Mouse (Mus musculus): ENCODE results near the gene Adgrf1. TPM values are rescaled to one million over a fixed set of nuclear protein-coding genes. Genes with fewer than 3 reads are reported as not detected.

Gene Adgrf1
- polyA plus RNA-seq, 1 experiment, result not detected

DNA sequence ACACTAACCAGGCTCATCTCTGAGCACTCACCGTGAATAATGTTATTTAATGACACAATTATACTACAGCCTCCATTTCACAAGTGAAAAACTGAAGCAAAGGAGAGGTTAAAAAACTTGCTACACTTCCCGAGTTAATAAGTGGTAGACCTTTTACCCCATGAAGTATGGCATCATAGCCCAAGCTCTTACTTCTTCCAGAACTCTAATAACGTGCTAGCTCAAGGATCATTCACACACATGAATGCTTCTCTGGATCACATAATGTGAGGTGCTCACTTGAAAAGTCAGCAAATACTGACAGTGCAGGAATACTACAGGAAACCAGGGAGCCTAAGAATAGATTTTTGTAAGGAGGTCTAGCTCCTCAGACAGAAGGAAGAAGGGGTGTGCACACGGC, 102.5 kb downstream of the Adgrf1 start:
- H3K4me1 ChIP-seq (ENCODE audit: control insufficient read depth, insufficient read depth, low read length), result no peaks in the 10 kb centered on the region
- H3K4me3 ChIP-seq (ENCODE audit: low read depth, low read length), result no peak overlapping the region
- no peaks in the 10 kb centered on the region for H3K36me3 ChIP-seq (ENCODE audit: control insufficient read depth, insufficient read depth, low read length, poor library complexity, severe bottlenecking)
- H3K27me3 ChIP-seq (ENCODE audit: control insufficient read depth, insufficient read depth, low read length, poor library complexity, severe bottlenecking), result no peaks in the 10 kb centered on the region
- H3K9me3 ChIP-seq (replicated peaks; ENCODE audit: control insufficient read depth, insufficient read depth, low read length, poor library complexity, severe bottlenecking), result no peaks in the 10 kb centered on the region
- H3K9ac ChIP-seq (ENCODE audit: low read depth, poor library complexity, severe bottlenecking), result no peak overlapping the region
- TF ChIP-seq EP300 (IDR thresholded peaks at IDR 0.05; ENCODE audit: insufficient read depth, low read depth, low read length) (no peak), POLR2A (IDR thresholded peaks at IDR 0.05; ENCODE audit: insufficient read depth, low read length) (no peak), CTCF (IDR thresholded peaks at IDR 0.05; ENCODE audit: low read depth, low read length) (no peak)
- H3K27ac ChIP-seq (ENCODE audit: insufficient read depth, low read length), result no peak overlapping the region

DNA sequence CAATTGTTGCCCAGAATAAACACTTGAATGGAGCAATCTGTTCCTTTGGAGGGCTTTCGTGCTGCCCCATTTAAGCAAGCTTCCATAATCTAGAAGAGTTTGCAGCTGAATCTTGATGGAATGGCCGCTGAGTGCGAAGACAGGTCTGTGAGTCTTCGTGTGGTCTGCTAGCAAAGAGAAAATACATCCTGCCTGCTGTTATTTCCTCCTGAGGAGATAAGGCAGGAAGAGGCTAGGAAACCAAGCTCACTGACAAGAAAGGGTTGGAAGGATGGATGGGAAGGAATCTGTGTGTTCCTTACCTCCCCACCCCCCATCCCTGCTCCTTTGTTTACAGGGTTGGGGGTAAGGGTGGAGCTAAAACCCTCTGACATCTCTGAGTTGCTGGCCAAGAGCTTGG, 103.9 kb downstream of the Adgrf1 start:
- Histone ChIP-seq H3K4me3 (ENCODE audit: low read depth, low read length) (no peak overlapping the region), H3K27ac (ENCODE audit: insufficient read depth, low read length) (no peak overlapping the region), H3K36me3 (ENCODE audit: control insufficient read depth, insufficient read depth, low read length, poor library complexity, severe bottlenecking) (no peaks in the 10 kb centered on the region), H3K27me3 (ENCODE audit: control insufficient read depth, insufficient read depth, low read length, poor library complexity, severe bottlenecking) (no peaks in the 10 kb centered on the region), H3K9ac (ENCODE audit: low read depth, poor library complexity, severe bottlenecking) (no peak overlapping the region), H3K9me3 (replicated peaks; ENCODE audit: control insufficient read depth, insufficient read depth, low read length, poor library complexity, severe bottlenecking) (no peaks in the 10 kb centered on the region), H3K4me1 (ENCODE audit: control insufficient read depth, insufficient read depth, low read length) (no peaks in the 10 kb centered on the region)
- no peak for TF ChIP-seq POLR2A (IDR thresholded peaks at IDR 0.05; ENCODE audit: insufficient read depth, low read length)
- TF ChIP-seq CTCF (IDR thresholded peaks at IDR 0.05; ENCODE audit: low read depth, low read length), result no peak
- no peak for TF ChIP-seq EP300 (IDR thresholded peaks at IDR 0.05; ENCODE audit: insufficient read depth, low read depth, low read length)

Other genes starting within 250 kb of the Adgrf1 start
- 1.1 TPM in 2 replicates for gene Adgrf5, start 90.1 kb downstream of the Adgrf1 start, polyA plus RNA-seq (2011; ENCODE audit: insufficient read depth, insufficient read length, low read depth, missing spikeins)
- not detected in 2 replicates for gene Mep1a, start 232.5 kb downstream of the Adgrf1 start, polyA plus RNA-seq (2011; ENCODE audit: insufficient read depth, insufficient read length, low read depth, missing spikeins)